Mouse (Mus musculus) fat pad, adult 2 months (tissue): ENCODE results near the gene Atf4.

Source experiments
- DNase-seq: peaks from one replicate; pipeline ENCODE4 v3.0.0-alpha.2; 2011; ENCODE audit warnings: low read depth, low spot score; ENCODE audit errors: extremely low read depth

Gene Atf4

GRCm38 (mm10) chr15:80280646-80281045, 25.7 kb downstream of the Atf4 start:
- no peak for DNase-seq

GRCm38 (mm10) chr15:80286851-80287415, 31.9 kb downstream of the Atf4 start, which contains the start of gene Cacna1i:
TSS of gene Cacna1i (plus strand) at chr15:80287238.
- DNase-seq = no peak

DNA sequence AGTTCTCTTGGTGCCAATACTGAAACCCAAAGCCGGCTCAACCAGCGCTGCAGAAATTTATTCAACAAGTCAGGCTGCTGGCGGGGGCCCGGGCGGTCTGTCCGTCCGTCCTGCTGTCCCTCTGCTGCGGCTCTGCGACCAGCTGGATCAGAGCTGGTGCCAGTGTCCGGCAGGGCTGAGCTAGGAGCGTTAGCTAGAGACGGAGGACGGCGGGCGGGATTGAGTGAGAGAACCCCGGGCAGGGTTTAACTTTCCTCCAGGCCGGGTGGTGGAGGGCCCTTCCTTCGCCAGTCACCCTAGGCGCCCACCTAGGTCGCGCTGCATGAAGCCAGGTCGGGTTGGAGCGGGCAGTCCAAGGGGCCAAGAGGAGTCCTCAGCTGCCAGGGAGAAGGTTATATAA, 33.1 kb downstream of the Atf4 start:
- DNase-seq = no peak

DNA sequence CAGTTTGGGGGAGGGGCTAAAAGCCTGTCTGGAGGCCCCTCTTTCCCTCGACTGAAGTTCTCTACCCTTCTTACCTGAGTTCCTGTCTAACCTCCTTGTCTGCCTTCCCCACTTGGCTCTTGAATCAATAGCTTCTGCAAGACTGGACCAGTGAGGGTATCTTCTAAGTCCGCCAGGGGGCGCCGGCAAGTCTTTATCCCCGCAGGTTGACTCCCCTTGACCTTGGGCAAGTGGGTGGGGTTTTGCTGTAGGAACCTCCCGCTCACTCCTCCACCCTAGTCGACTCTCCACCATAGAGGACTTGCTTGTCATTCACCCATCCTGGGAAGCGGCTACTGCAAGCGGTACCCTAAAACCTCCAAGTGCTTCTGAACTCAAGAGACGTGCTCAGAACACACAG, 34.5 kb downstream of the Atf4 start:
- DNase-seq = no peak

- DNase-seq = no peak
Observed at GRCm38 (mm10) chr15:80297146-80297545, 42.2 kb downstream of the Atf4 start.

DNA sequence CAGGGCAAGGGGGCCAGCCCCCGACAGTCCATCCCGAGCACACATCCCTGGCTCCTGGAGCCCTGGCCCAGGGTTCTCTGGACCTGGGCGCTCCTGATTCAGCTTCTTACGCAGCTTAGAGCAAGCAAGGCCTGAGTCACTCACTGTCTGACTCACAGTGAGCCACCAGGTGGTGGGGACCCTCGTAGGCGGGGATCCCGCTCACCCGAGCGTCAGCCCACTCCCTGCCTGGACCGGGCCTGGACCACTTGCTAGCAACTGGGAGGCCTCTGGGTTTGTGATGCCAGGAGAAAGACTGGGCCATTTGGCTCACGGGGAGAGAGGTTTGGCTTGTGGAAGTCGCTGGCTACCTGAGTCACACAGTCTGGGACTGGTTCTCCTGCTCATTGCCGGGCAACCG, 48.8 kb downstream of the Atf4 start:
- DNase-seq = no peak

GRCm38 (mm10) chr15:80304188-80304587, 49.2 kb downstream of the Atf4 start:
- no peak for DNase-seq

- DNase-seq = no peak
Observed at GRCm38 (mm10) chr15:80306146-80306545, 51.2 kb downstream of the Atf4 start.
